Mouse (Mus musculus) olfactory bulb, adult 2 months (tissue): ENCODE measurements around the gene Map3k13. TPM values are rescaled to one million over a fixed set of nuclear protein-coding genes. Genes with fewer than 3 reads are reported as not detected.
"Not testable (repeated sequence)": the region's sequence is repeated elsewhere in the genome, so short reads cannot be mapped to it uniquely, and the experiment has no call there.

ENCODE experiments used
- H3K27ac ChIP-seq: fragments of 200-500 bp; 2 replicates; pipeline ENCODE4 v1.5.1; 2012; ENCODE audit warnings: low read depth, low read length; ENCODE audit not compliant: insufficient read depth
- H3K4me1 ChIP-seq: fragments of 200-500 bp; 2 replicates; pipeline ENCODE4 v1.6.1; 2012; ENCODE audit warnings: low read length; ENCODE audit not compliant: control insufficient read depth, insufficient read depth
- H3K4me3 ChIP-seq: fragments of 200-500 bp; 2 replicates; pipeline ENCODE4 v1.5.1; 2012; ENCODE audit warnings: mild to moderate bottlenecking, low read depth, low read length, moderate library complexity; ENCODE audit not compliant: insufficient read depth
- CTCF ChIP-seq: fragments of 200-500 bp; IDR thresholded peaks from 2 replicates; pipeline ENCODE4 v1.5.1; 2012; ENCODE audit warnings: low read depth, mild to moderate bottlenecking, low read length, moderate library complexity; ENCODE audit not compliant: insufficient read depth
- POLR2A ChIP-seq: fragments of 200-500 bp; IDR thresholded peaks from 2 replicates; pipeline ENCODE4 v1.6.1; 2012; ENCODE audit warnings: mild to moderate bottlenecking, low read depth, low read length, moderate library complexity; ENCODE audit not compliant: insufficient read depth
- WGBS: fragments of 180-500 bp; shearing (Covaris S2); methylation state at CpG from one replicate; pipeline ENCODE4 v1.1.7; 2018; 5-methylcytosine and 5-hydroxymethylcytosine counted together
- polyA plus RNA-seq: library from polyadenylated mRNA; stranded (reverse); fragments of >200 nt; gene quantifications from 2 replicates; pipeline ENCODE4 v1.2.4, GENCODE M21; 2012; ENCODE audit warnings: low replicate concordance; ENCODE audit not compliant: missing spikeins, insufficient read depth, insufficient read length

Map3k13 gene
- polyA plus RNA-seq, 1 experiment: not detected

DNA sequence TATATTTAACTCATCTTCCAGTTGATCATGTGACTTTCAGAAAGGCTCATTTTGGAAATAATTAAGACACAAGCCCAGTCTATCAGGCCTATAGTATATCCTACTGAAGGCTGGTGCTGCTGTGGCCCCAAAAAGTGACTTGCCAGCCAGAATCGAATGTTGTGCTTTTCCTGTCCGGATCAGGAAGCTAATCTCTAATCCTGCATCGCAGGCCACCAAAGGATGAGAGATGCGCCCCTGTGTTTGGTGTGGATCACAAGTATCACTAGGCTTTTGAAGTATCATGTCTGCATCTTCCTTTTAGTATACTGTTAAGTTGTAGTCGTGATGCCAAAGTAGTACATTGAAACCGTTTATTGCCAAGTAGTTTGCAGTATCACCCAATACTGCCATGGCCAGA, 99.7 kb downstream of the Map3k13 start:
- H3K4me1 ChIP-seq: 0 out of 2 replicates have a peak, but pooled peaks cover 2% of the 10 kb centered on the region
- WGBS: 91% methylated on average over 6 of the region's 6 CpGs
- TF ChIP-seq CTCF: no peak
- no peak for TF ChIP-seq POLR2A
- no peak overlapping the region for H3K4me3 ChIP-seq
- no peak overlapping the region for H3K27ac ChIP-seq

DNA sequence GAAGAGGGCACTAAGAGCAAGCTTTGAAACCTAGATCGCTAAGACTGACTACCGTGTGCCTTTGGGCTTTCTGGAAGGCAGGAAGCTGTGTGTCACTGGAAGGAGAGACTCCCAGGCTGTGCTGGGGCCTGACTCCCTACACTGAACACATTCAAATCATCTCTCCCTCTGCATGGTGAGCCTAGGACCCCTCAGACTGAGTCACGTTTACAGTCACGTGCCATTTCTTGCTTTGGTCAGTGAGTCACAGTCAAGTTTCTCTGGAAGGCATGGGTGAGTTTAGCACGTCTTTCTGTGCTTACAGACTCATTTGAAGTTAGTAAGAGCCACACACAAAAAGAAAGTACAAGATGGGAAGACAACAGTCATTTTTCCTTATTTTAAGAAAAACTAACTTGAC, 107.1 kb downstream of the Map3k13 start:
- WGBS: 81% methylated on average over 5 of the region's 5 CpGs
- Histone ChIP-seq H3K27ac (no peak overlapping the region), H3K4me3 (no peak overlapping the region), H3K4me1 (peaks cover 10% of the 10 kb centered on the region)
- TF ChIP-seq POLR2A (no peak), CTCF (no peak)

DNA sequence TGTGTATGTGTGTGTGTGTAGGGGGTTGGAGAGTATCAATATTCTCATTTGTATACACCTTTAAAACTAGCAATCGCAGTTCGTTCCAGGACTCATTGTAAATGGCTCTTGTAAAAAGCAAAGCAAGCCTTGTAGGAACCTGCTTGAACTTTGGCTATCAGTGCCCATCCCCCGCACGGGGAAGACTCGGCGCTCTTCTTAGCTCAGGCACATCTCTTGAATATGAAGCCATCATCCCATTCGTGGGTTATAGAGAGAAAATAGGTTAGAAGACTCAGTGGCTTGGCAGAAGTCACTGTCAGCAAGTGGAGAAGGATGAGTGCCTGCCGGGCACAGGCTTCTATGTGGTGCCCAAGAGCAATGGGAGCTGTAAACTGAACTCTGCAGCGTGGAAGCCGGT, 110.5 kb downstream of the Map3k13 start:
- TF ChIP-seq POLR2A (no peak), CTCF (no peak)
- no peak overlapping the region for H3K27ac ChIP-seq
- 69% methylated on average over 10 of the region's 10 CpGs for WGBS
- H3K4me1 ChIP-seq: peaks cover 10% of the 10 kb centered on the region
- no peak overlapping the region for H3K4me3 ChIP-seq

DNA sequence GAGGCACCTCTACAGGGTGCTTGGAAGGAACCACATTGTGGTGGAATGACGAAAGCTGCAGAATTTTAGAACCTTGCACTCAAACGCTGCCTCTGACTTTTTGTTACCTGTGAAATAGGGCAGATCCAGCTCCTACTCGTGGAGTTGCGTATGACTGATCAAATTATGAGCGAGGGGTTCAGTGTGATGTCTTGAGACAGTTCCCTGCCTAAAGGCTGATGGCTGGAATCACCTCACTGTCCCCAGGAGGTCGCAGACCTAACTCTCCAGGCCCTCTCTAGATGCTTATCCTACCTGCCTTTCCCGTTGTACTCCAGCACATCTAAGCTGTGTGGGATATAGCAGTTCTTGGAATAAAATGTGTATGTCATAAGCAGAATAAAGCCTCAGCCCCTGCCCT, 111.8 kb downstream of the Map3k13 start:
- TF ChIP-seq POLR2A: no peak
- TF ChIP-seq CTCF: no peak
- Histone ChIP-seq H3K27ac (no peak overlapping the region), H3K4me1 (peaks cover 10% of the 10 kb centered on the region), H3K4me3 (no peak overlapping the region)
- 91% methylated on average over 7 of the region's 7 CpGs for WGBS

DNA sequence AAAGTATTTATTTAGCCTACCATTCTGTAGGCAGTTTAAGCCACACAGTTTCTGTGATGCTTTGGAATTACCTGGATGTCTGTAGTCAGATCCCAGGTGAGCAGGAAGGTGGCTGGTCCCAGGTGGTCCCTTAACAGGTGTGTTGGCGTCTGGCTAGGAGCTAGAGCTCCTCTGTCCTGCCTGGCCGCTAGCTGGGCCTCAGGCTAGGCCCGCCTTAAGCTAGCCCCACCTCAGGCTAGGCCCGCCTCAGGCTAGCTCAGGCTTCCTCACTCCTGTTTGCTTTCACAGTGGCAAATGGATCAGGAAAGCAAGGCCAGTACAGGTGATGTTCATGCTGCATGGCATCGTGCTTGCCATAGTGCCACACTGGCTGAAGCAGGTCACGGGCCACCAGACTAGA, 112.8 kb downstream of the Map3k13 start:
- Histone ChIP-seq H3K4me3 (no peak overlapping the region), H3K4me1 (peaks cover 10% of the 10 kb centered on the region), H3K27ac (no peak overlapping the region)
- WGBS: 93% methylated on average over 6 of the region's 6 CpGs
- TF ChIP-seq POLR2A (no peak), CTCF (no peak)

DNA sequence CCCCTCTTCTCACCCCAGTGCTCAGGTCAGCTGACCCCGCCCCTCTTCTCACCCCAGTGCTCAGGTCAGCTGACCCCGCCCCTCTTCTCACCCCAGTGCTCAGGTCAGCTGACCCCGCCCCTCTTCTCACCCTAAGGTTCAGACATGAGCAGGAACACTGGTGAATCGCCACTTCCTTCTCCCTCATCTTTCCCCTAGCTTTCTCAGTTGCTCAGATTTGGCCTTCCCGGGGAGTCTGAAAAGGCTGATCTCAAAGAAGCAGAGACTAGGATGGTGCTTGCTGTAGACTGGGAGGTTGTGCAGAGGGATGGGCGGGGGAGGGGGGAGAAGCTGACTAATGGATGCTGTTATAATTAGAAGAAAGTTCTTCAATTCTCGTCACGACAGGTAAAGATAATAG, 114.8 kb downstream of the Map3k13 start:
- not testable (repeated sequence) for H3K4me3 ChIP-seq, H3K27ac ChIP-seq
- 41% methylated on average over 6 of the region's 8 CpGs for WGBS
- H3K4me1 ChIP-seq: peaks cover 12% of the 10 kb centered on the region

DNA sequence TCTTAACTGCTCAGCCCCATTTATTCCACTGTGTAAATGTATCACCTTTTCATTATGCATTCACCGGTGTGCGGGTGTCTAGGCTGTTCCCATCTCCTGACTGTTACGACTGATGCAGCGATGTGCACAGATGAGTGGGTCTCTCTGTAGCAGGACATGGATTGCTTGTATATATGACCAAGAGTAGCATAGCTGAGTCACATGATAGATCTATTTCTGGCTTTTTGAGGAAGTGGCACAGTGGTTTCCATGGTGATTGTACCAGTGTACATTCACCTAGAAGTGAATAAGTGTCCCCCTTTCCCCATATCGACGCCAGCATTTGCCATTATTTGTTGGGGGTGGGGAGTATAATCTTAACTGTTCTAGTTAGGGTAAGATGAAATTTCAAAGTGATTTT, 119.2 kb downstream of the Map3k13 start:
- TF ChIP-seq POLR2A (no peak), CTCF (no peak)
- Histone ChIP-seq H3K27ac (peak overlapping the region; percentile 31; the same call in 1 of the 2 replicates), H3K4me1 (peaks cover 2% of the 10 kb centered on the region), H3K4me3 (no peak overlapping the region)
- WGBS: 42% methylated on average over 6 of the region's 6 CpGs

DNA sequence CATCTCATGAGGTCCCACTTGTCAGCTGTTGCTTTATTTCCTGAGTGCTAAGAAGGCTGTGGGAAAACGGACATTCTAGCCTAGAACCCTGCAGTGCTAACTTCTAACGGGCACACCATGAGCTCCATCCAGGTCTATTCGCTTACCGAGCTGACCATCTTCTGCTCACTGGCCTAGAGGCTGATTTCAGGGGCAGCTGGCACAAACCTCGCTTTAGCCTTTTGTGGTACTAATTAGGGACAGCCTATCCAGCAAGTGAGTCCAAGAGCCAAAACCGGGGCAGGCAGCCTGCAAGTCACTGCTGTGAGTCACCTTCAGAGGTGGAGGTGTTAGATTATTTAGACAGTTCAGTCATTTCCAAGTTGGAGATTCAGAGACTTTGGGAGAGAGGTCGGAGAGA, 122.5 kb downstream of the Map3k13 start:
- Histone ChIP-seq H3K27ac (no peak overlapping the region), H3K4me3 (no peak overlapping the region), H3K4me1 (peaks cover 2% of the 10 kb centered on the region)
- TF ChIP-seq POLR2A (no peak), CTCF (no peak)
- 48% methylated on average over 7 of the region's 7 CpGs for WGBS

DNA sequence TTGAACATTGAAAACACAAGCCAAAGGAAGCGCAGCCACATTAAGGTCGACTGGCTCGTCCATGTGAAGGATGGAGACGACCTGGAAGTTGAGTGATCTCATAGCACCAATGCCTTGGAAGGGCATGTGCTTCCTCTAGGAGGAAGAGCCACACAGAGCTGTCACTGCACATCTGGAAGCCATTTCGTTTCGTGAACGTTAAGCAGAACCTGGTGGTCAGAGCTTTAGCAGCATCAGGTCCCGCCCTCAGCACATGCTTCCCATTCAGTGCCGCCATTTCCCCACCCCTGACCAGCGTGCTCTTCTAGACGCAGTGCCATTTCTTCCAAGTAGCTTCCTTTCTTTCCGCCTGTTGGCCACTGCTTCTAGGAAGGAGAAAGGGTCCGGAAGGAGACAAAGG, 134.3 kb downstream of the Map3k13 start:
- Histone ChIP-seq H3K4me3 (no peak overlapping the region), H3K4me1 (no peaks in the 10 kb centered on the region), H3K27ac (no peak overlapping the region)
- WGBS: 90% methylated on average over 13 of the region's 13 CpGs
- no peak for TF ChIP-seq POLR2A
- TF ChIP-seq CTCF: no peak
